Mouse (Mus musculus) c-Kit-positive CD71-positive TER-119-positive erythroid progenitor cells, embryonic 14.5 days (primary cell): ENCODE data around the gene Npas4.
"Not testable (repeated sequence)": the region's sequence is repeated elsewhere in the genome, so short reads cannot be mapped to it uniquely, and the experiment has no call there.

ENCODE experiments used
- DNase-seq: peaks from one replicate; pipeline ENCODE4 v3.0.0-alpha.2; 2013; ENCODE audit warnings: low spot score

Gene Npas4

DNA sequence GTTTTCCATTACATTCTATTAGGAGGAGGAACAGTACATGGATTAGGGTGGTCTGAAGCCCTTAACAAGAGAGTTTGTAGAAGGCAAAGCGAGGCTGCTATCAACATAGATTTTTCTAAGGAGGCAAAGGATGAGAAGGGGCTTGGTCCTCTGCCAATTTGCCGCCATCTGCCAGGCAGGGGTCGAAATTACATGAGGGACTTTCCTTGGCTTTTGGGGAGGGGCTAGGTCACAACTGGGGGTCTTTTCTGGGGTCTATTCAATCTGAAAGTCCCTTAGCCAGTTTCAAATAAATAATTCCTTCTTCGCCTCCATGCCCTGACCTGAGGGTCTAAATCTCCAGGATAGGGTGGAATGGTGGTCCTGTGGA lies at the start of gene Npas4:
Gene Npas4, minus strand, starts transcription at position 61 of the 370 bp plus-strand sequence.
- DNase-seq = no peak

DNA sequence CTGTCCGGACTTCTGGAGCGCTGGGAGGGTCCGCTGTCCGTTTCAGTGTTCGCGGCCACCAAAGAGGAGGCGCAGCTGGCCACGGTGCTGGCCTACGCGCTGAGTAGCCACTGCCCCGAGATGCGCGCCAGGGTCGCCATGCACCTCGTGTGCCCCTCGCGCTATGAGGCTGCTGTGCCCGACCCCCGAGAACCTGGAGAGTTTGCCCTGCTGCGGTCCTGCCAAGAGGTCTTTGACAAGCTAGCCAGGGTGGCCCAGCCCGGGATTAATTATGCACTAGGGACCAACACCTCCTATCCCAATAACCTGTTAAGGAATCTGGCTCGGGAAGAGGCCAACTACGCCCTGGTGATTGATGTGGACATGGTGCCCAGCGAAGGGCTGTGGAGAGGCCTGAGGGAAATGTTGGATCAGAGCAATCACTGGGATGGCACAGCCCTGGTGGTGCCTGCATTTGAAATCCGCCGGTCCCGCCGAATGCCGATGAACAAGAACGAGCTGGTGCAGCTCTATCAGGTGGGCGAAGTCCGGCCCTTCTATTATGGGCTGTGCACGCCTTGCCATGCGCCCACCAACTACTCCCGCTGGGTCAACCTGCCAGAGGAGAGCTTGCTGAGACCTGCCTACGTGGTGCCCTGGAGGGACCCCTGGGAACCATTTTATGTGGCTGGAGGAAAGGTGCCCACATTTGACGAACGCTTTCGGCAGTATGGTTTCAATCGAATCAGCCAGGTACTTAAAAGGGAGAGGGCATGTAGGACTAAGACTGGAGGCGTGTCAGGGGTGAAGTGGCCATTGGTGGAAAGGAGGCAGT lies 49.4 kb upstream of the Npas4 start:
- DNase-seq = no peak

DNA sequence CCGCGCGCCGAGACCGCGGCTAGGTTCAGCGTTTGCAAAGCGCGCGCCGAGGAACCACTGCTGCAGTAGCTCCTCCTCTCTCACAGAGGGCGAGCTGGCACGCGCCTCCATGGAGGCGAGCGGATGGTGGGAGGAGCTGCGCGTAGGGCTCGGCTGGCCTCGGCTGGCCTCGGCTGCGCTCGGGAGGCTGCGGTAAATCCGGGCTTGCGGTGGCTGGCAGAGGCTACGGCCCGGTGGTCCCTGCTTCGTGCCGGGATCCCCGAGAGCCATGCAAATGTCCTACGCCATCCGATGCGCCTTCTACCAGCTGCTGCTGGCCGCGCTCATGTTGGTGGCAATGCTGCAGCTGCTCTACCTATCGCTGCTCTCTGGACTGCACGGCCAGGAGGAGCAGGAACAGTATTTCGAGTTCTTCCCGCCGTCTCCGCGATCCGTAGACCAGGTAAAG lies 48.6 kb upstream of the Npas4 start, which contains the start of the genes B4gat1 and AC124502.3:
Gene B4gat1, plus strand, starts transcription at position 118 of the 448 bp plus-strand sequence.
Gene AC124502.3, plus strand, starts transcription at position 183 of the 448 bp plus-strand sequence.
- peak; percentile 81 for DNase-seq

DNA sequence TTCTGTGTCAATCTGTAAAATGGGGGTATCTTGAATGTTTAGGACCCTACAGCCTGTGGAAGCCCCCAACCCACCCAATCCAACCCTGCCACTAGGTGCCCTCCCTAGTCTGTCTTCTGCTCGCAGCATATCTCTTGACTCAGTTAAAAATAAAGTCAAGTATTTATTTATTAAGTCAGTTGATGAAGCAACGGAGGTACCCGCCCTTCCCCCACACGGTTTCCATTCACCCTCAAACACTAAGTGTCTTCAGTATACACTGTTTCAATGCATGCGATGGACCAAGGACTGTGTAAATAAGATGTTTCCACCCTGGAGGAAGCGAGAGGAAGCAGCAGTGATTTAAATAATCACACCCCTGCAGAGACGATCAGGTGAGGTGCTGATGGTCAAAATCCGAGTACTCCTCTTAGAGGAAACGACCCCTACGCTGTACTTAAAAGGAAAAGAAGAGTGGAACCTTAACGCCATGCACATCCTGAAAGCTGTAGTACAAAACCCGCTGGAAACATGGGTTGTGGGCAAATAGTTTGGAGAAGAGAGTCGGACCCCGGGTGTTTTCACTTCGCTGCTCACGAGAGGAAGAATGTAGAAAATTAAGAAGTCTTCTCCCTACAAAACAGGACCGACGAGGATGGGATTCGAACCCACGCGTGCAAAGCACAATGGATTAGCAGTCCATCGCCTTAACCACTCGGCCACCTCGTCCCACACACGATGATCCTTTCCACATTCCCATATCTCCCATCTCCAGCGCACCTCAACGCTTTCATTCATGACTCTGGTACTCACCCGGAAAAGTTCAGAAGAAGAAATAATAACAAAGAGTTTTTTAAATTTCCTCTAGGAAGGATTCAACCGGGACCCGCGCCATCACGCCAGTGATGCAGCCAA lies 47.8 kb upstream of the Npas4 start:
- DNase-seq = peak; percentile 70

DNA sequence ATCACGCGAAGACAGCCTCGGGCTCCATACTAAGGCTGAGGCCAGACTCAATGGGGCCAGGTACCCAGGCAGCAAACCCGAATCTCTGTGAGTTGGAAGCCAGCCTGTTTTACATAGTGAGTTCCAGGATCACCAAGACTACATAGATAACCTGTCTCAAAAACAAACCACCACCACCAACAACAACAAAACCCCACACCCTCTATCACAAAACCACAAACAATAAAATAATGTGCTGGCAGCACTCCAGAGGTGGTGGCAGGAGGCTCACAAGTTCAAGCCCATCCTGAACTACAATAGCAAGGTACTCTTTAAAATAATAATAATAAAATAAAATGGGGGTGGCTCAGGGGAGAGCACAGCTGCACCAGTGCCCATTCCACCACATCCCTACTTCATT lies 46.5 kb upstream of the Npas4 start:
- DNase-seq = no peak

DNA sequence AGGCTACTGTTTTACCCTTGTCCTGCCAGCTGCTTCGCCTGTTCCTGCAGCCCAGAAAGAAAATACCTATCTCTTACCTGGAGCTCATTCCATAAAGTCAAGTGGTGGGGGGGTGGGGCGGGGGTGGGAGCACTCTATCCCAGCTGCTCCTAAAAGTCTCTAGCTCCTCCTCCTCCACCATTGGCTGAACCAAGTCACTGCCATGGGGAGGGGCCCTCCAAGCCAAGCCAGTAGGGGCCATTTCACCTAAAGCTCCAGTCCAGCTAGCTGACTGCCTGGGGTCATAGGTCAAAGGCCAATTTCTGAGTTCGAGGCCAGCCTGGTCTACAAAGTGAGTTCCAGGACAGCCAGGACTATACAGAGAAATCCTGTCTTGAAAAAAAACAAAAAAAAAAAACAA lies 42.6 kb upstream of the Npas4 start:
- DNase-seq = no peak

DNA sequence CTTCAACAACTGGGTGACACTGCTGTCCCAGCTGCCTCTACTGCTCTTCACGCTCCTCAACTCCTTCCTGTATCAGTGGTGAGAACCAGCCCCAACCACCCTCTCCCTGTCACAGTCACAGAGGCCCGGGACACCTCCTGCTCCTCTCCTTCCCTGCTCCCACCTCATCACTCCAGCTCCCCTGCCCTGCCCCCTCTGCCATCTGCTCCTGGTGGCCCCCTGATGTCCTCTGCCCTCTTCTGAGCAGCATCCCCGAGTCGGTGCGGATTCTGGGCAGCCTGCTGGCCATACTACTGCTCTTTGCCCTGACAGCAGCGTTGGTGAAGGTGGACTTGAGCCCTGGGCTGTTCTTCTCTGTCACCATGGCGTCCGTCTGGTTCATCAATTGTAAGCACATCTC lies 36.0 kb upstream of the Npas4 start:
- DNase-seq = no peak

DNA sequence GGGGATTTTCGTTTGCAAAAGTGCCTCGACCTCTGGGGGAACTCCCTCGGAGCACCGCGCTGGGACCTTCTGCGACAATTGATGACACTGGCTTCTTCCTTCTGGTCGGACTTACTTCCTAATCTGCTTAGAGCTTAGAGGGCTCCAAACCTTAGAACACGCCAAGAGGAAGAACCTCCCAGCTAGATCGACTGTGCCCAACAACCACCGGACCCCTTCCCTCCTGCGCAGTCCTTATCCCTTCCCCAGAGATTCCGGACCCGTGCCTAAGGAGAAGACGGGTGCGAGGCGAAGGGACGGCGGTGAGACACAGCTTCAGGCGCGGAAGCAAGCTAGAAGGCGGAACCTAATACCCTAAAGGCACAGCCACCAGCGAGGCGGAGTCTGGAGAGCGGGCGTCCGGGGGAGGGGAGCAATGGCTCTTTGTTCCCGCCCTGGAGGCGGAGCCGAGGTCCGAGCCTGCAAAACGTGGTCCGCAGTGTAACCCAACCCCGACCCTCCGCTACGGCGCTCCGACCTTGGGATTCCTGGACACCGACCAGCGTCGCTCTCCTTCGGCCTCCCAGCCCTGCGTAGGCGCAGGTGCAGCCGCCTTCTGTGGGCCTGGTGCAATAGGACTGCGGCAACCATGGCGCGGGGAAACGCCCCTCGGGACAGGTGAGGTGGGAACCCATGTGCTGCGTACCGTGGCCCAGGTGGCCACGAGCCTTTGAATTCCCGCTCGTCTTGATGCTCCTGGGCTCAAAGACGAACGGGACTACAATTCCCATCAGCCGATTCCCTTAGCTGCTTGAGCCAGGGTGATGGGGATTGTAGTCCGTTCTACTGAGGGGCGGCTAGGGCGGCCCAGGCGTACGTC lies 33.7 kb upstream of the Npas4 start, which contains the start of gene Slc29a2:
Gene Slc29a2, plus strand, starts transcription at position 240 of the 859 bp plus-strand sequence.
- peak; percentile 79 for DNase-seq

DNA sequence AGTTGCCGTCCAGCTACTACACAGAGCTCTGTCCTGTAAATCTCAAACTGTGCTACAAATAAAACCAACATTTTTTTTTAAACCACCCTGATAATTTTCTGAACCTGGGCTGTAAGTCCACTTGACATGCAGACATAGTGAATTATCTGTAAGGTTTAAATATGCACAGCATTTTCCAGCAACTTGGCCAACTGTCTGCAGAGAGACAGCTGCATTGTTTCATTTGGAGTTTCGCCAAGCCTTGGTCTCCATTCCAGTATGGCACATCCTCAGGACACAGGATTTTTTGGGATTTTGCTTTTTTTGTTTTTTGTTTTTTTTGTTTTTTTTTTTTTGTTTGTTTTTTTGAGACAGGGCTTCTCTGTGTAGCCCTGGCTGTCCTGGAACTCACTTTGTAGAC lies 31.3 kb upstream of the Npas4 start:
- no peak for DNase-seq

DNA sequence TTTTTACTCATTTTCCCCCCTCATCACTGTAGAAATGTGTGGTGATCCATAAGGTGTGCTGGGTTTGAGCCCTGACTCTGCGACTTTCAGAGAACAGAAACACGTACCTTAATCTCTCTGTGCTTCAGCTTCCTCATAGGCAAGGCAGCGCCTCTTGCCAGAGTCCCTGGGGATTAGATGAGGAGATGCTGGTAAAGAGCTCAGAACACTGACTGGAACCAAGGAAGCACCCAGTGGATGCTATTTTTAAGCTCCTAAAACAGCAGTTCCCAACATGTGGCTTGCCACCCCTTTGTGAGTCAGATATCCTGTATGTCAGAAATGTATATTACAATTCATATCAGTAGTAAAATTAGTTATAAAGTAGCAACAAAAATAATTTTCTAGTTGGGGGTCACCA lies 28.1 kb upstream of the Npas4 start:
- no peak for DNase-seq

DNA sequence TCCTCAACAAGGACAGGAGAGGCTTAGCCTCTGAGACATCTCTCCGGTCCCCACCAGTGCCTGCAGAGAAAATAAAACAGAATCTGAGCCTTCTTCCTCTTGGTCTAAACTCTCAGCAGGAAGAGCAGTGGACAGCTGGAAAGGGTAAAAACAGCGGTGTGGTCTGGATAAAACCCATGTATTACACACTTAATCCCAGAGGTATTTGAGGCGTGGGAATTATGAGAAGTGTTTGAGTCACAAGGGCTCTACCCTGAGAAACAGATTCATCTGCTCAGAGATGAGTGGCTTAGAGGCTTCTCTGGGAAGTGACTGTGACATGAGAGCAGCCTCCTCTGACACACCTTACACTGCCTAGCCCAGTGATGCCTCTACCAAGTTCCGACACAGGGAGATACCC lies 27.5 kb upstream of the Npas4 start:
- DNase-seq = no peak

DNA sequence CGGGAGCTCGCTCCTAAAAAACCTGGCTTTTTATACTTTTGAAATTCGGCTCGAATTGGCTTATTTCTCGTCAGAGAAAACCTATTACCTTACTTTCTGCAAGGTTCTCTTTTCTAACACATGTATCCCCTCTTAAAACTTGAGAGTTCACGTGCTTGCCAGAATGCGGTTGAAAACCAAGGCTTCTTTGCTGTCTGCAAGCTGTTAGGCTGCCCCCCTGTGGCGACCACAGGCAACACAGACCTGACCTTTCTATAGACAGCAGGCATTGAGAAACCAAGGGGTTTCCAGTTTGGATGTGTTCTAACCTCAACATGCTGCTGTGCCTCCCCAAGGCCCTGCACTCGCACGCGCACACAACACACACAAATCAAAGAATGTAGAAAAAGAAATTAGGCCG lies 26.7 kb upstream of the Npas4 start:
- no peak for DNase-seq

DNA sequence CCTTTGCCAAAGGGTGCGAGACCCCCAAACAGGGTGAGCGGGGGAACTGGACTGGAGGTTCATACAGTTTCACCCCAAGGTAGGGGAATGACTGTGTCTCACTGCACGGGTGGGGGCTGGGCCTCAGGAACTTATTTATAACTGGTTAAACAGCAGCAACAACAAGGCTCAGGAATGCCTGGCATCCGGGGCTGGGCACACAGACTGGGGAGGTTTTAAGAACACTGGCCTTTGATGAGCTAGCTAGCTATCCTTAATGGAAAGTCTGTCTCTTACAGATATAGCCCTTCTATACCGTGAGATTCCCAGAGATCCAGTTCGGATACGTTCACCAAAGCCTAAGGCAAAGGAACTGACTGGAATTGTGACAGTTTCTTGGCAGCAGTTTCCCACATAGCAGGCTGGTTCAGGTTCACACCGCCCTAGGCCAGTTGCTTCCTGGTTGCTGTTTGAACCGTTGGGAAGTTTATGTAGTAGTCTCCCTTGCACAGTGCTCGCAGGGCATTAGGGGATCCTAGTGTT lies 26.2 kb upstream of the Npas4 start:
- no peak for DNase-seq

DNA sequence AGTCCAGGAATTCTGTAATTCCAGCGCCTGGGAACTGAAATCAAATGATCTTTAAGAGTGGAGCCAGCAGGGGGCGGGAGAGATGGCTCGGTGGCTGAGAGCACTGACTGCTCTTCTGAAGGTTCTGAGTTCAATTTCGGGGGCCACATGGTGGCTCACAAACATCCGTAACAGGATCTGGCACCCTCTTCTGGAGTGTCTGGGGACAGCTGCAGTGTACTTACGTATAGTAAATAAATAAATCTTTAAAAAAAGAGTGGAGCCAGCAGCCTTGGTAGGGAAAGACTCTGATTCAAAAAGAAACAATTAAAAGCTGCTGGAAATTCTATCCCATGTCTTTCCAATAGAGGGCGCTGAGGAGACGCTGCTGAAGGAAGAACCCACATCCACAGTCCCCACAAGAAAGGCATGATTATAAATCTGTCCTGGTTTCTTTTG lies 24.9 kb upstream of the Npas4 start:
- DNase-seq = peak; percentile 47

DNA sequence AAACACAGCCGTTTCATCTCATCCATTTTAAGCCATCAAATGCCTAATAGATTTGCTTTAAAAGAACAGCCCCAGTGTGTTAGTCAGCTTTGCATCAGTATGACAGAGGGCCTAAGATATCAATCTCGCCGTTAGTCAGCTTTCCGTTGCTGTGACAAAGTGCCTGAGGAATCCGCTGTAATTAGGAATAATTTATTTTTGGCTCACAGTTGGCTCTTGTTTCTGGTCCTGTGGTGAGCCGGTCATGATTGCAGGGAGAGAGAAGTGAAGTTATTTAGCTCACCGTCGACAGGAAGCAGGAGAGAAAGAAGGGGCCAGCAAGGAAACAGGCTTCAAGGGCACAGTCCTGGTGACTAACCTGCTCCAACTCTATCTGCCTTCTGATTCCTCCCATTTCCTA lies 23.0 kb upstream of the Npas4 start:
- no peak for DNase-seq

DNA sequence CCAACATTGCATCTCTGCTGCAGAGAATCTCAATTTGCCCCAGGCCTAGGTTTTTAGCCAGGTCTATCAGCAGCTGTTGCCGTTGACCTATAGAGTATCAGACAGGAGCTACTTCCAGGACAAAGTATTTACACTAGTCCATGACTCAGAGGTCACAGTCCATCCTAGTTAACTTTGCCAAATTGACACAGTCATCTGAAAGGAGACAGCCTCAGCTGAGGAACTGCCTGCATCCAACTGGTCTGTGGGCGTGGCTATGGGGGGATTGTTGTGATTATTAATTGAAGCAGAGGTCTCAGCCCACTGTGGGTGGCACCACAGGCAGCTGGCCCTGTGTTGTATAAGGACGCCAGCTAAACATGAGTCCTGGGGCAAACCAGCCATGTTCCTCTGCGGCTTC lies 14.8 kb upstream of the Npas4 start:
- no peak for DNase-seq

DNA sequence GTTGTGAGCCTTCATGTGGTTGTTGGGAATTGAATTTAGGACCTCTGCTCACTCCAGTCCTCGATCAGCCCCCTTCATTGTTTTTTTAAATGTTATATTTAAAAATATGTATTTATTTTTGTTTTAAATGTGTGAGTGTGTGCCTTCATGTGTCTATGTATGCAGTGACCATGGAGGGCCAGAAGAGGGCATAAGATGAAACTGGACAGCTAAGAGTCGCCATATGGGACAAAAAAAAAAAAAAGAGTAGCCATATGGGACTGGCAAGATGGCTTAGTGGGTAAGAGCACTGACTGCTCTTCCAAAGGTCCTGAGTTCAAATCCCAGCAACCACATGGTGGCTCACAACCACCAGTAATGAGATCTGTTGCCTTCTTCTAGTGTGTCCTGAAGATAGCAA lies 13.5 kb upstream of the Npas4 start:
- DNase-seq = not testable (repeated sequence)

DNA sequence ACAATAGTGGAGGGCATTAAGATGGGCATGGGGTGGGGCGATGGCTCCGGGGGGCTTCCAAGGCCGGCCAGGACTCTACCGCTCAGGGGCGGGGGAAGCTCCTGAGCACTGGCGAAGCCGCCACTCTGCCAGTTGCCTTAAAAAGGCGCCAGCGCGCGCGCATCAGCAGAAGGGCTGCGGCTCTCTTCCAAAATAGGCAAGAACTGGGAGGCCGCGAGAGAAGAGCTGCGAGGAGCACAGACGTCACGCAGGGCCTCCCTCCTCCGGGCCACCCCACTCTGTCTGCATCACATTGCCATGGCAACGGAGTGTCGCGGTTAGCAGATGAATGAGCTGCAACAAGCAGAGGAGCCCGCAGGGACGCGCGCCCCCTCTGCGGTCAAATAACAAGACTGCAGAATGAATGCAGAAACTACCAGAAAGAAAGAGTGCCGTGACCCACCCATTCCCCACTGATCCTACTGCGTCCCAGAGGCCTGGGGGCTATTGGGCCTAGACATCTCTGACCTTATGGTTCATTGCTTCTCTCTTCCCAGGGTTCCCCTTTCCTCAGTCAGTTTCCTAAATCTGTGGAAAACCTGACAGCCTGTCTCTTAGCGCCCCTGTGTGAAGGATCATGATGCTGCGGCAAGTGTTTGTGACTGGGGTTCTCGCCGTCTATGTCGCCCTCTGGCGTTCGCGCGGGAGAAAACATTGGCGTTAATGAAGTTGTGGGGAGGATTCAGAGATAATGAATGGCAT lies 11.7 kb upstream of the Npas4 start:
- DNase-seq = peak; percentile 58

DNA sequence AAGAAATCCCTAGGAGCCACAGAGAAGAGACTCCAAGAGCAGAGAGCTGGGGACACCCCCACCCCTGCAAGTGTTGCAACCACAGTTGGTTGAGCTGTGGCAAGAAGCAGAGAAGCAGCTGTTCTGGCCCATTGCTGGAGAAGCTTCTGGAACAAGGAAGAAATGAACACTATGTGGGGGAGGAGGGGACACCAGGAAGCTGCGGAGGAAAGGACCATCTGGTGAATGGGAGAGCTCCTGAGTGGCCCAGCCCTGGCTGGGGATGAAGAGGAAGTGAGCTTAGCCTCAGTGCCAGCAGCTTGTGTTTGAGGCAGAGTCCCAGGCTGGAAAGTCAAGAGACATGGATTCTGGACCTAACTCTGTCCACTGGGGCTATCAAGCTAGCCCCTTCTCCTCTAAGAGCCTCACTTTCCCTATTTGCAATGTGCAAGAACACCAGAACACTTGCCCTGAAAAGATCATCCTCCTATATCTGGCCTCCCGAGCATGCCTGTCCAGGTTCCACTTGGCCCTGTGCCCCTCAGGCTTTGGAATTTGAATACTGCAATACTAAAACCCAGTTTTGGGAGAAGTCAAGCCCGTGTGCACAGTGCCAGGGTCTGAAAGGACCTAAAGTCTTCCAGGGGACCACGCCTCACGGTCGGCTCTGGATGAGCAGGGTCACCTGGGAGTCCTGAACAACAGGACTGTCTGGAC lies 9.5 kb upstream of the Npas4 start:
- no peak for DNase-seq

DNA sequence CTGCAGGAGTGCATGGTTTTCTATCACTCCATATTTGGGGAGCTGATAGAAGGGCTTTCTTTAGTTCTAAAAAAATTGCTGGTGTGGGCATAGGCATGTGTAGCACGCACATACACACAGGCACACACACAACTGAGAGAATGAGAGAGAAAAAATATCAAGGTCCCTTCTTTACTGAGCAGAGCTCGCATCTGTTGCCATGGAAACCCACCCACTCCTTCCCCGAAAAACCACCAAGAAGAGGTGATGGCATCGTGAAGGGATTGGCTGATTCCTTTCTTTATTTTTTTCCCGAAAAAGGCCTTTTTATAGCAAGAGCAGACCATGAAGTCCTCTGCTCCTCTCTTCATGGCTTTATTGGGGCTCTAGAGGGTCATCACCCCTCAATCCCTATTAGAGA lies 3.9 kb upstream of the Npas4 start:
- DNase-seq = no peak
